Mouse (Mus musculus) CH12.LX (cell line): ENCODE data around the gene Hnrnpa1. TPM values are rescaled to one million over a fixed set of nuclear protein-coding genes. Genes with fewer than 3 reads are reported as not detected.

Source experiments
- DNase-seq: peaks from one replicate; pipeline ENCODE4 v3.0.0-alpha.2; 2013; ENCODE audit errors: extremely low read depth
- H3K27ac ChIP-seq: 2 replicates; pipeline ENCODE4 v1.5.1; 2012; ENCODE audit warnings: low read depth, mild to moderate bottlenecking, control low read depth, moderate library complexity; ENCODE audit not compliant: insufficient read depth
- H3K27me3 ChIP-seq: replicated peaks from 2 replicates; pipeline ENCODE3; 2012; ENCODE audit warnings: inconsistent platforms
- H3K36me3 ChIP-seq, 2 experiments: replicated peaks in 1 of 2; 2 replicates each; pipeline versions ENCODE3 to v1.6.1; 2012; ENCODE audit warnings: inconsistent platforms in 1 of 2, low read length in 1 of 2, mild to moderate bottlenecking in 1 of 2, mixed read lengths in 1 of 2, moderate library complexity in 1 of 2; ENCODE audit not compliant: control insufficient read depth in 1 of 2, insufficient read depth in 1 of 2
- H3K4me1 ChIP-seq, 2 experiments: 2 replicates each; pipeline ENCODE4 v1.6.1; 2012; ENCODE audit warnings: inconsistent platforms in 1 of 2, moderate library complexity in 1 of 2; ENCODE audit not compliant: insufficient read depth in 2 of 2, control insufficient read depth in 1 of 2
- H3K4me2 ChIP-seq: 2 replicates; pipeline ENCODE4 v1.6.1; 2012; ENCODE audit warnings: low read depth, mild to moderate bottlenecking, control low read depth; ENCODE audit not compliant: poor library complexity, insufficient read depth, severe bottlenecking
- H3K4me3 ChIP-seq, 3 experiments: fragments of 150-350 bp in 1 of 3; sonication (generic) in 1 of 3; replicated peaks in 1 of 3; 2 replicates each; pipeline versions ENCODE3 to v1.5.1; 2011 to 2012; ENCODE audit warnings: low read depth in 2 of 3, low read length in 2 of 3, mild to moderate bottlenecking in 2 of 3, moderate library complexity in 2 of 3, control low read depth in 1 of 3, improper control_type of control experiment in 1 of 3, inconsistent platforms in 1 of 3, mixed read lengths in 1 of 3; ENCODE audit not compliant: poor library complexity in 1 of 3
- H3K79me2 ChIP-seq: replicated peaks from 2 replicates; pipeline ENCODE4 v1.6.1; 2012; ENCODE audit warnings: mild to moderate bottlenecking, moderate library complexity; ENCODE audit not compliant: control insufficient read depth, poor library complexity, insufficient read depth, severe bottlenecking; ENCODE audit errors: extremely low read depth
- H3K9ac ChIP-seq: 2 replicates; pipeline ENCODE4 v1.6.1; 2012; ENCODE audit warnings: low read depth, mild to moderate bottlenecking, control low read depth, moderate library complexity; ENCODE audit not compliant: insufficient read depth
- H3K9me3 ChIP-seq: replicated peaks from 2 replicates; pipeline ENCODE3; 2012; ENCODE audit warnings: low read length, inconsistent platforms, mixed read lengths
- CHD2 ChIP-seq: IDR thresholded peaks from 2 replicates; pipeline ENCODE4 v1.6.1; 2011; ENCODE audit warnings: low read length, improper control_type of control experiment
- CTCF ChIP-seq, 2 experiments: IDR thresholded peaks in 1 of 2; conservative IDR thresholded peaks in 1 of 2; 2 replicates each; pipeline ENCODE4 v1.5.1; 2011 to 2012; ENCODE audit warnings: low read depth in 2 of 2, low read length in 2 of 2, improper control_type of control experiment in 1 of 2, inconsistent platforms in 1 of 2, mild to moderate bottlenecking in 1 of 2, moderate library complexity in 1 of 2
- E2F4 ChIP-seq: IDR thresholded peaks from 2 replicates; pipeline ENCODE4 v1.6.1; 2011; ENCODE audit warnings: low read depth, low read length, improper control_type of control experiment; ENCODE audit not compliant: insufficient replicate concordance
- ELF1 ChIP-seq: IDR thresholded peaks from 2 replicates; pipeline ENCODE4 v1.6.1; 2014; ENCODE audit warnings: low read depth, mild to moderate bottlenecking, inconsistent platforms, low read length, improper control_type of control experiment
- ETS1 ChIP-seq: conservative IDR thresholded peaks from 2 replicates; pipeline ENCODE4 v1.6.1; 2012; ENCODE audit warnings: low read depth, mild to moderate bottlenecking, inconsistent platforms, low read length, improper control_type of control experiment, moderate library complexity
- JUND ChIP-seq: conservative IDR thresholded peaks from 2 replicates; pipeline ENCODE4 v1.6.1; 2011; ENCODE audit warnings: low read depth, low read length, improper control_type of control experiment
- KAT2A ChIP-seq: IDR thresholded peaks from 2 replicates; pipeline ENCODE4 v1.6.1; 2012; ENCODE audit warnings: low read length, improper control_type of control experiment, inconsistent platforms; ENCODE audit not compliant: insufficient replicate concordance
- MEF2A ChIP-seq: IDR thresholded peaks from 2 replicates; pipeline ENCODE4 v1.6.1; 2014; ENCODE audit warnings: low read depth, mild to moderate bottlenecking, inconsistent platforms, low read length, improper control_type of control experiment, borderline replicate concordance
- MXI1 ChIP-seq: IDR thresholded peaks from 2 replicates; pipeline ENCODE4 v1.6.1; 2011; ENCODE audit warnings: mild to moderate bottlenecking, low read depth, low read length, improper control_type of control experiment
- MYC ChIP-seq: IDR thresholded peaks from 2 replicates; pipeline ENCODE4 v1.6.1; 2011; ENCODE audit warnings: low read depth, mild to moderate bottlenecking, improper control_type of control experiment, low read length
- NRF1 ChIP-seq: IDR thresholded peaks from 2 replicates; pipeline ENCODE4 v1.6.1; 2014; ENCODE audit warnings: low read depth, mild to moderate bottlenecking, inconsistent platforms, low read length, improper control_type of control experiment, moderate library complexity
- POLR2A ChIP-seq: IDR thresholded peaks from 2 replicates; pipeline ENCODE4 v1.6.1; 2011; ENCODE audit warnings: low read depth, mild to moderate bottlenecking, improper control_type of control experiment, low read length
- POLR2AphosphoS2 ChIP-seq: IDR thresholded peaks from 2 replicates; pipeline ENCODE4 v1.6.1; 2011; ENCODE audit warnings: low read depth, low read length, improper control_type of control experiment
- SIN3A ChIP-seq: IDR thresholded peaks from 2 replicates; pipeline ENCODE4 v1.6.1; 2012; ENCODE audit warnings: low read length, improper control_type of control experiment, inconsistent platforms
- SMC3 ChIP-seq: IDR thresholded peaks from 2 replicates; pipeline ENCODE4 v1.6.1; 2011; ENCODE audit warnings: low read depth, low read length, improper control_type of control experiment
- TBP ChIP-seq: conservative IDR thresholded peaks from 2 replicates; pipeline ENCODE4 v1.6.1; 2011; ENCODE audit warnings: low read depth, low read length, improper control_type of control experiment
- UBTF ChIP-seq: IDR thresholded peaks from 2 replicates; pipeline ENCODE4 v1.6.1; 2012; ENCODE audit warnings: low read depth, mild to moderate bottlenecking, inconsistent platforms, low read length, improper control_type of control experiment, moderate library complexity
- USF1 ChIP-seq: IDR thresholded peaks from 2 replicates; pipeline ENCODE4 v1.6.1; 2014; ENCODE audit warnings: low read depth, mild to moderate bottlenecking, inconsistent platforms, low read length, improper control_type of control experiment
- ZNF384 ChIP-seq: IDR thresholded peaks from 2 replicates; pipeline ENCODE4 v1.6.1; 2012; ENCODE audit warnings: low read depth, low read length, improper control_type of control experiment, inconsistent platforms
- dilution Hi-C: fragments of 300-500 bp; cut with MboI; formaldehyde crosslinking; loops from 2 replicates; pipeline ENCODE4 v1.14.3; 2020; ENCODE audit warnings: low sequenced_read_pairs; ENCODE audit not compliant: extremely low pct_unique_long_range_greater_than_20kb, extremely low pct_ligation_motif_present
- in situ Hi-C: fragments of 300-500 bp; cut with MboI; formaldehyde crosslinking; loops from 3 replicates; pipeline ENCODE4 v1.14.3; 2019; ENCODE audit warnings: low sequenced_read_pairs, low pct_ligation_motif_present, low pct_unique_long_range_greater_than_20kb, mixed read lengths
- polyA plus RNA-seq: library from polyadenylated mRNA; unstranded; fragments of >175 nt; gene quantifications from 2 replicates; pipeline ENCODE4 v1.2.1, GENCODE M21; 2012; ENCODE audit warnings: low read depth; ENCODE audit not compliant: insufficient read length
- total RNA-seq, 2 experiments: library from RNA; depleted of rRNA; stranded (reverse); fragments of 300-350 nt in 1 of 2; fragments of >200 nt in 1 of 2; gene quantifications; 2 replicates each; pipeline ENCODE4 v1.2.3; 2012 to 2014

Gene Hnrnpa1
- total and polyA plus RNA-seq, 3 experiments = 635 to 1,799 (median 757) TPM

DNA sequence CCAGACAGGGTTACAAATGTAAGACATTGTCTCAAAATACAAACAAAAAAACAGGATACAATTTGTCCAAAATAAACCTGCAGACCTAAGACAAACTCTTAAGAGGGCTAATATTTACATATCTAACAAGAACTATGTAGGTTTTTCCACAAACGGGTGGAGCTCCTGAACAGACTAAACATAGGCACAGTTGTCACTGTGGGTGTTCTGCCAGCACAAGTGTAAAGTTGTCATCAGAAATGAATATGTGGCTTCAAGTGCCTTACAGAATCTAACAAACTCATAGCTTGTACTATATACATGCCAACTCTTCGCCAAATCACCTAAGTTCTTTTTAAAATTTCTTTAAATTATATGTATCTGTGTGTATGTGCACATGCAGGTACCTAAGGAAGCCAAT is 7.1 kb upstream of the Hnrnpa1 start:
- no peaks in the 10 kb centered on the region for H3K27me3 ChIP-seq
- H3K27ac ChIP-seq = no peak overlapping the region
- H3K4me2 ChIP-seq = no peak overlapping the region
- H3K4me3 ChIP-seq = no peak overlapping the region
- dilution Hi-C loops (no loop called here), in situ Hi-C loops (no loop called here)
- no peak for TF ChIP-seq USF1
- TF ChIP-seq CTCF (conservative IDR thresholded peaks at IDR 0.05 in 1 of 2, IDR thresholded peaks at IDR 0.05 in 1 of 2; ENCODE audit: low read depth in 2 of 2, low read length in 2 of 2) = no peak
- TF ChIP-seq MXI1 = no peak
- no peak for TF ChIP-seq E2F4
- no peak for TF ChIP-seq UBTF
- TF ChIP-seq POLR2A = no peak
- TF ChIP-seq JUND = no peak
- no peak for TF ChIP-seq ETS1
- no peak for TF ChIP-seq NRF1
- no peak for TF ChIP-seq SMC3
- no peak for TF ChIP-seq SIN3A
- TF ChIP-seq, all 38 proteins: peak for 0
- Histone ChIP-seq H3K9me3 (no peaks in the 10 kb centered on the region), H3K4me1 (peaks cover 2 to 57% of the 10 kb centered on the region in 2 experiments; a peak in 3 of 4 replicates), H3K79me2 (peaks cover 86% of the 10 kb centered on the region), H3K9ac (no peak overlapping the region), H3K36me3 (peaks cover 3 to 35% of the 10 kb centered on the region in 2 experiments)
- no peak for DNase-seq

DNA sequence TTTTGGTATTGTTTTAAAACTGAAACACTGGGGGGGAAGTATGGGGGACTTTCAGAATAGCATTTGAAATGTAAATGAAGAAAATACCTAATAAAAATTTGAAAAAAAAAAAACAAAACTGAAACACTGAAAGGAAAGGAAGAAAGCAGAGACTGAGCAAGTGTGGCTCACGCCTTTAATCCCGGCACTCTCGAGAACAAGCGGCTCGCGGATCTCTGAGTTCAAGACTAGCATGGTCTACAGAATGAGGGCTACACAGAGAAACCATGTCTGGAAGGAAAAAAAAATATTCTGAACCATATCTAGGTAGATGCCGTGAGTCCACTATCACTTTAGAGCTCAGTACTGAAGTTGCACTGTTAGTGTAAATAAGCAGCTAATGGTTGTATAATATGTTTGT is 2.9 kb upstream of the Hnrnpa1 start:
- dilution Hi-C loops = no loop called here
- peak overlapping the region; percentile 15 to 42 (median 24) for H3K4me3 ChIP-seq
- H3K9ac ChIP-seq = peak overlapping the region; percentile 88

More for the DNA sequence above, 2.9 kb upstream of the Hnrnpa1 start:
- Histone ChIP-seq H3K9me3 (no peaks in the 10 kb centered on the region), H3K27me3 (no peaks in the 10 kb centered on the region), H3K36me3 (peaks cover 13 to 37% of the 10 kb centered on the region in 2 experiments), H3K27ac (no peak overlapping the region), H3K4me2 (peak overlapping the region; percentile 99), H3K4me1 (peaks cover 0 to 33% of the 10 kb centered on the region in 2 experiments; a peak in 3 of 4 replicates), H3K79me2 (peaks cover 80% of the 10 kb centered on the region)
- TF ChIP-seq UBTF (no peak), CHD2 (0 out of 2 replicates have a peak, but pooled peaks have one; percentile 24), ELF1 (no peak), MXI1 (peak; percentile 59; the same call in 1 of the 2 replicates), POLR2AphosphoS2 (no peak), MEF2A (no peak), SIN3A (peak; percentile 45), TBP (0 out of 2 replicates have a peak, but pooled peaks have one; percentile 23), KAT2A (no peak), ZNF384 (peak; percentile 50; the same call in 1 of the 2 replicates), MYC (0 out of 2 replicates have a peak, but pooled peaks have one; percentile 19)
- in situ Hi-C loops = no loop called here
- no peak for DNase-seq
